Mouse (Mus musculus) embryonic stem cell, embryonic (primary cell): ENCODE results near the gene Adgre1.

ENCODE experiments used
- CTCF ChIA-PET, 4 experiments: fragments of 300-600 bp in 2 of 4; fragments of 350-600 bp in 2 of 4; sonication (Branson Sonifier 250); formaldehyde crosslinking; loops; one replicate each; lab custom pipeline; 2022; ENCODE audit warnings: inconsistent platforms in 2 of 4; lab: Charles Lee
- POLR2A ChIA-PET, 4 experiments: fragments of 300-600 bp in 2 of 4; fragments of 350-600 bp in 2 of 4; sonication (Branson Sonifier 250); formaldehyde crosslinking; loops; one replicate each; lab custom pipeline; 2022; ENCODE audit warnings: antibody characterized with exemption in 4 of 4, inconsistent platforms in 1 of 4; lab: Charles Lee

Gene Adgre1

DNA sequence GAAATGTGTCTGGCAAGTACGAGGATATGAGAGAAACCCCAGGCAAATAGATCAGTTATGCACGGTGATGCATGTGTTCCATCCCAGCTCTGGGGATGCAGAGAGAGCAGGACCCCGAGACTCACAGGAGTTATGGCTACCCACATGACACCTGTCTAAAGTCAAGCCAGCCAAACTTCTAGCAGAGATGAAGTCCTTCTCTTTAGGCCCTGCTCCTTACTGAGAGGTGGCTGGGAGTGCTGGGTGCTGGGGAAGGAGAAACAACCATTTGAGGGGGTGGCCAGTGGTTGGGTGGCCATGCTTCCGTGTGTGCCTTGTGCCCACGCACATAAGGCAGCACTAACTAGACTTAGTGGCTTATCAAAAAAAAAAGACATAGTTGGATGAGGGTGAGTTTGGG, 8.3 kb upstream of the Adgre1 start:
- ChIA-PET CTCF (no interaction called here), POLR2A (interaction anchor here in 1 of 4 experiments (0.6 kb wide), 1 partner anchor 624 kb away, joined by 3 read pairs; no protein-coding TSS in a partner anchor)

DNA sequence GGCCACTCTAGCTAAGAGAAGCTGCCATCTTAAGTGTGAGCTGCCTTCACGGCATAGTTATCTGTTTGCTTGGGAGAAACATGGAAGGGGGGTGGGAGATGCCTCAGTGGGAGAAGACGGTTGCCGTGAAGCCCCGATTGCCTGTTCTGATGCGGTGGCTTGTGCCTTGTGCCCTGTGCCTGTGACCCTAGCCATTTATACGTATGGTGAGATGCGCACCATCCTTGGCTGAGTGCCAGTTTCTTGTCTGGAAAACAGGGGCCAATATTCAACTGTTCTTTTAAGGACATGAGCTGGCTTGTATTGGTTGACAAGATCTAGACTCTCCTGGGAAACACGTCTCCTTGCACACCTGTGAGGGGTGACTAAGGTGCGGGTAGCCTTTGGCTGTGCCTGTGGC, 7.4 kb upstream of the Adgre1 start:
- ChIA-PET POLR2A (no interaction called here), CTCF (interaction anchor here in 1 of 4 experiments (1.0 kb wide), 1 partner anchor 17 kb away, joined by 4 read pairs; no protein-coding TSS in a partner anchor)

GRCm38 (mm10) chr17:57359485-57360241, 1.2 kb downstream of the Adgre1 start:
- CTCF ChIA-PET: interaction anchor here in 1 of 4 experiments (0.6 kb wide), 1 partner anchor 263 kb away, joined by 5 read pairs; no protein-coding TSS in a partner anchor
- POLR2A ChIA-PET: no interaction called here
